Mouse (Mus musculus) testis, adult 2 months (tissue): ENCODE data around the gene Caprin2. TPM values are rescaled to one million over a fixed set of nuclear protein-coding genes. Genes with fewer than 3 reads are reported as not detected.
"Not testable (repeated sequence)": the region's sequence is repeated elsewhere in the genome, so short reads cannot be mapped to it uniquely, and the experiment has no call there.

ENCODE experiments used
- H3K27ac ChIP-seq: fragments of 200-500 bp; 2 replicates; pipeline ENCODE4 v1.5.1; 2012; ENCODE audit warnings: low read depth, low read length; ENCODE audit not compliant: control insufficient read depth, insufficient read depth
- H3K27me3 ChIP-seq: fragments of 200-500 bp; 2 replicates; pipeline ENCODE4 v1.6.1; 2012; ENCODE audit warnings: mild to moderate bottlenecking, low read length, moderate library complexity; ENCODE audit not compliant: control insufficient read depth, insufficient read depth
- H3K36me3 ChIP-seq: fragments of 200-500 bp; 2 replicates; pipeline ENCODE4 v1.6.1; 2012; ENCODE audit warnings: mild to moderate bottlenecking, low read length; ENCODE audit not compliant: control insufficient read depth, insufficient read depth
- H3K4me1 ChIP-seq: fragments of 200-500 bp; 2 replicates; pipeline ENCODE4 v1.6.1; 2012; ENCODE audit warnings: low read length; ENCODE audit not compliant: control insufficient read depth, insufficient read depth
- H3K4me3 ChIP-seq: fragments of 200-500 bp; 2 replicates; pipeline ENCODE4 v1.5.1; 2012; ENCODE audit warnings: low read depth, mild to moderate bottlenecking, low read length, moderate library complexity, mixed read lengths; ENCODE audit not compliant: control insufficient read depth
- CTCF ChIP-seq: fragments of 200-500 bp; IDR thresholded peaks from 2 replicates; pipeline ENCODE4 v1.5.1; 2012; ENCODE audit warnings: low read depth, mild to moderate bottlenecking, inconsistent platforms, low read length, moderate library complexity; ENCODE audit not compliant: control insufficient read depth, insufficient read depth, insufficient replicate concordance
- POLR2A ChIP-seq: fragments of 200-500 bp; IDR thresholded peaks from 2 replicates; pipeline ENCODE4 v1.6.1; 2012; ENCODE audit warnings: low read depth, mild to moderate bottlenecking, inconsistent platforms, low read length, moderate library complexity; ENCODE audit not compliant: control insufficient read depth
- polyA plus RNA-seq: library from polyadenylated mRNA; depleted of rRNA; stranded (reverse); fragments of >200 nt; gene quantifications from 2 replicates; pipeline ENCODE4 v1.2.3, GENCODE M21; 2012; rRNA removed

Caprin2 gene
- 11.6 and 16.8 TPM in 2 replicates for polyA plus RNA-seq

- TF ChIP-seq POLR2A (peak; percentile 99), CTCF (no peak)
- H3K36me3 ChIP-seq = no peaks in the 10 kb centered on the region
Observed at GRCm38 (mm10) chr6:148895773-148896506, at the start of gene Caprin2. Gene Caprin2, minus strand, starts transcription at chr6:148896237.

GRCm38 (mm10) chr6:148944767-148945508 lies 48.9 kb upstream of the Caprin2 start:
- peak overlapping the region; percentile 83 for H3K4me3 ChIP-seq
- H3K27ac ChIP-seq = peak overlapping the region; percentile 69
- no peaks in the 10 kb centered on the region for H3K27me3 ChIP-seq
- H3K36me3 ChIP-seq = no peaks in the 10 kb centered on the region
- TF ChIP-seq POLR2A (no peak), CTCF (no peak)
- peaks cover 14% of the 10 kb centered on the region for H3K4me1 ChIP-seq

More at GRCm38 (mm10) chr6:148895773-148896506, at the start of gene Caprin2:
- Histone ChIP-seq H3K4me3 (peak within 1 kb of the TSS; percentile 87), H3K27me3 (no peaks in the 10 kb centered on the region), H3K4me1 (peaks cover 7% of the 10 kb centered on the region), H3K27ac (peak within 1 kb of the TSS; percentile 72)

- Histone ChIP-seq H3K27ac (peak overlapping the region; percentile 69), H3K27me3 (no peaks in the 10 kb centered on the region)
- TF ChIP-seq POLR2A (no peak), CTCF (no peak)
Observed at GRCm38 (mm10) chr6:148944344-148944766, 48.3 kb upstream of the Caprin2 start.

GRCm38 (mm10) chr6:148943695-148944094 lies 47.7 kb upstream of the Caprin2 start:
- Histone ChIP-seq H3K4me3 (no peak overlapping the region), H3K27ac (no peak overlapping the region), H3K27me3 (no peaks in the 10 kb centered on the region), H3K36me3 (no peaks in the 10 kb centered on the region), H3K4me1 (peaks cover 14% of the 10 kb centered on the region)
- no peak for TF ChIP-seq CTCF
- no peak for TF ChIP-seq POLR2A

More at GRCm38 (mm10) chr6:148944344-148944766, 48.3 kb upstream of the Caprin2 start:
- Histone ChIP-seq H3K36me3 (no peaks in the 10 kb centered on the region), H3K4me3 (peak overlapping the region; percentile 83), H3K4me1 (peaks cover 14% of the 10 kb centered on the region)

- Histone ChIP-seq H3K36me3 (no peaks in the 10 kb centered on the region), H3K27me3 (no peaks in the 10 kb centered on the region), H3K4me3 (no peak overlapping the region), H3K4me1 (peaks cover 14% of the 10 kb centered on the region), H3K27ac (no peak overlapping the region)
- TF ChIP-seq CTCF (no peak), POLR2A (no peak)
Observed at GRCm38 (mm10) chr6:148942406-148942805, 46.4 kb upstream of the Caprin2 start.

- H3K27ac ChIP-seq = no peak overlapping the region
- H3K4me1 ChIP-seq = peaks cover 14% of the 10 kb centered on the region
- TF ChIP-seq CTCF (no peak), POLR2A (no peak)
- H3K4me3 ChIP-seq = no peak overlapping the region
- H3K36me3 ChIP-seq = no peaks in the 10 kb centered on the region
- H3K27me3 ChIP-seq = no peaks in the 10 kb centered on the region
Observed at GRCm38 (mm10) chr6:148941880-148942279, 45.8 kb upstream of the Caprin2 start.

GRCm38 (mm10) chr6:148940383-148940782 lies 44.3 kb upstream of the Caprin2 start:
- not testable (repeated sequence) for H3K4me3 ChIP-seq, H3K27ac ChIP-seq, H3K36me3 ChIP-seq, H3K4me1 ChIP-seq, H3K27me3 ChIP-seq

GRCm38 (mm10) chr6:148937693-148938092 lies 41.7 kb upstream of the Caprin2 start:
- no peak overlapping the region for H3K27ac ChIP-seq
- TF ChIP-seq CTCF (no peak), POLR2A (no peak)
- no peaks in the 10 kb centered on the region for H3K36me3 ChIP-seq
- no peak overlapping the region for H3K4me3 ChIP-seq
- no peaks in the 10 kb centered on the region for H3K27me3 ChIP-seq
- H3K4me1 ChIP-seq = no peaks in the 10 kb centered on the region
